Mouse (Mus musculus) kidney, postnatal 10 days (tissue): ENCODE results near the gene Rwdd4a.

Experiments
- DNase-seq: peaks from one replicate; pipeline ENCODE4 v3.0.0; 2021; ENCODE audit warnings: mixed read lengths

Gene Rwdd4a

DNA sequence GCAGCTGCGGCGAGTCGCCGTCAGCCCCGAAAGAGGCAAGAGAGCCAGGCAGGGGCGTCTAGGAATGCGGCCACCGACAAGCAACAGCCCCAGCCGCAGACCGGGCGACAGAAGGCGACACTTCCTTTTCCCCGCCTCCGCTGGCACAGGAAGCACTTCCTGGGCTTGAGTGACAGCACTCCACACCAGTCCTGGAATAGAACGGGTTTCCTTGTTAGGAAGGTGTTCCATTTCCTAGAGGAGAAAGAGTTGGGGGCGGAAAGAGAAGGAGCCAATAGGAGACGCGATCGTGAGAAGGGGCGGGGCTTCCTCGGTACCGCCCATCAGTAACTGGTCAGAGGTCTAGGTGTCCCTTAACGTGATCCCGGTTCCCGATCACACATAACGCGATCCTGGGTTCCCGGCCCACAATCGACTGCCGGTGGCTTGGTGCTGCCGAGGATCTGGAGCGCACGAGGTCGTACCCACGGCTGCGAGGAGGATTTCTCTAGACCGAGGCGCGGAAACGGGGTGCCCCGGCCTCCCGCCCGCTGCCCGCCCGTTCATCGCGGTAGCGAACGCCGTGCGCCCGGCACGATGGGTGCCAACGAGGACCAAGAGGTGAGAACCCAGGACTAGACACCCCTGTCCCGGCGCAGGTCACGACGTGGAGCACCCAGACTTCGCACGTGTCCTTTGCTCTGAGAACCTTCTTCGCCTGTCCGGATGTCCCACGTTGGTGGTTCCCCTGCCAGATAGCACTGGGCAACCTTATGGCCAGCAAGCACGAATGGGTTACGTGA lies at the start of gene Rwdd4a, which contains the start of gene Trappc11:
Gene Rwdd4a, plus strand, starts transcription at position 321 of the 782 bp plus-strand sequence.
Gene Trappc11, minus strand, starts transcription at position 127 of the 782 bp plus-strand sequence.
- DNase-seq = peak; percentile 97

DNA sequence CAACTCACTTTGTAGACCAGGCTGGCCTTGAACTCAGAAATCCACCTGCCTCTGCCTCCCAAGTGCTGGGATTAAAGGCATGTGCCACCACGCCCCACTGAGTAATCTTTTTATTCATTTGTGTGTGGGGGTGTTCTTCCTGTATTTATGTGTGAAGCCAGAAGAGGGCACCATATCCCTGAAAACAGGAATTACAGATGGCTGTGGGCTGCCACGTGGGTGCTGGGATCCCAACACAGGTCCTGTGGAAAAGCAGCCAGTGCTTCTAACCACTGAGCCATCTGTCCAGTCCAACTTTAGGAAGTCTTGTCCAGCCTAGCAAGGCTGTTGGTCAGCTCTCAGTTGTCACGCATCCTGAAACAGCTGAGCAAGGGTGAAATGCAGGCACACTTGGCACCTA lies 46.2 kb upstream of the Rwdd4a start:
- no peak for DNase-seq

DNA sequence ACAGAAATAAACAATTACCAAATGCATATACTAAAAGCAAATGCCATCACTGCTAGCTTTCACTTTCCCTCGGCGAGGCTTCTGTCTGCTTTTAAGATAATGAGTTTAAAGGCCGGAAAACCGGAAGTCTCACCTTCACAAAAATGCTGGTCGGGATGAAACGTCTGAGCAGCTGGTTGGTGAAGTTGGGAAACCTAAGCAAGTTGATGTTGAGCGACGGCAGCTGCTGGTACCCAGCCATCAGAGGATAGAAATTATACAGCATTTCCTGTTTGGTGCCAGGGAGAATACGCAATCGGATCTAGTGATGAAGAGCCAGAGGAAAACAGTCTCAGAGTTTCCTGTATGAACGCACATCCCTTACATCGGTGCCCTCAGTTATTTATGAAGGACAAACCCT lies 40.4 kb upstream of the Rwdd4a start:
- no peak for DNase-seq

DNA sequence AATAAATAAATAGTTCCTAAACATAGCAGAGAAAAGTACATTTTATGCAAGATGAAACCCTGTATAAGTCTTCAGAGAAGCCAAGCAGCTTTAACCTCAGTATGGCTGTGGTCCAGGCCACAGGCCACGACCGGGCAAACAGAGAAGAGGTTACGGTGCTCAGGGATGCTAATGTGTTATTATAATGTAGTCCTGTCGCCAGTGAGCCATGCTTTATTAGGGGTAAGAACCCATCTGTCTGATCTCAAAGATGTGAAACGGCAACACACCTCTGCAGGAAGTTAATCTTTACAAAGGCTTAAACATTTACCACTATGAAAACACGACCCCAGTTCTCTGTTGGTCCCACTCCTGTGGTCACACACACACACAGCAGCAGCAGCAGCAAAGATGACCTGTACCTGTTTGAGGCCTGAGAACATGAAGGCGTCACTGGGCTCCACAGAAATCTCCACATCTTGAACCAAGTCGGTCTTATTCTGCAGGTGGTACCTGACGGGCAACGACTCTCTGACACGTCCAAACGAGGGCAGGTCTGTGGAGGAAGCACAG lies 38.8 kb upstream of the Rwdd4a start:
- no peak for DNase-seq

DNA sequence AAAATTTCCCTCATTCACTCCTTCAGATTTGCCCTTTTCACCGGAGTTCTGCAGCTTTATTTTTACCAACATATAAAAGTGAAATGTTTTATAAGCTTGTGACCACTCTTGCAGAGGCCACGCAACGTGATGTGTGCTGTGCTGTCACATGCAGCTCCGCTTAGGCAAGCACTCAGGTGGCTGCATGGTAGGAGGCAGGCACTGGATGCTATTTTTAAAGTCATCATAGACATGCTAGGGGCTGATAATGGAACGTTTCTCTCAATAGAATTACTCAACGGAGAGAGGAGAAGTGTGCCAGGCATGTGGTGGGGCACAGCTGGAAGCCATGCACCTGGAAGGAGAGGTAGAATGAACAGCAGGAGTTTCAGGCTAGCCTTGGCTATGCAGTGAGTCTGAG lies 38.0 kb upstream of the Rwdd4a start:
- no peak for DNase-seq

DNA sequence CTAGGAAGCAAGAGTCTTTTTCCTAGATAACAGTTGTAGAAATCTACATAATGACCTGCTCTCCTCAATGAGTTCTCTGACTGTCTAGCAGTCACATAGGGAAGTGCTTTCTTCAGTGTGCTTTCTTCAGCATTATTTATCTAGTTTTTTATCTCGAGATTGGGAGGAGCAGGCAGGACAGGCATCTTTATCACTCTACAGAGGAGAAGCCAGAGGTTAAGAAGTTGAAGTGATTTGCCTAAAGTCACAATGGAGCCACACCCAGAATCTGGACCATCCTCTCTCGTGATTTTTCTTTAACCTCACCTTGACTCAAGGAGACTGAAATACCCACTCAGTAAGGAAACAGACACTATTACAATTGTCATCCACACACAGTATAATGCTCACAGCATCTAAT lies 31.5 kb upstream of the Rwdd4a start:
- no peak for DNase-seq

DNA sequence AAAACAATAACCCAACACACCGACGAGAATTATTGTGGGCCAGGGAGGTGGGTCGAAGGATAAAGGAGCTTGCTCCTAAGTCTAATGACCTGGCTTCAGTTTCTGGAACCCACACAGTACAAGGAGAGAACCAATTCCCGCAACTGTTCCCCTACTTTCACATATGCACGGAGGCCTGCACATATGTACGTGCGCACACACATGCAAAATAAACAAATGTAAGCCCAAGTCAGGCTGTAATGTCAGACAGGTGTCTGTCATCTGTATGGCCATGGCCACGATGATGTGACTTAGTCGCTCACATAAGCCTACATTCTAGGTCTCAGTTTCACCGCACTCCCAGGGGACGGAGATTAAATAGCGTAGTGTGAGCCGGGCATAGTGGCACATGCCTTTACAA lies 30.9 kb upstream of the Rwdd4a start:
- DNase-seq = no peak

DNA sequence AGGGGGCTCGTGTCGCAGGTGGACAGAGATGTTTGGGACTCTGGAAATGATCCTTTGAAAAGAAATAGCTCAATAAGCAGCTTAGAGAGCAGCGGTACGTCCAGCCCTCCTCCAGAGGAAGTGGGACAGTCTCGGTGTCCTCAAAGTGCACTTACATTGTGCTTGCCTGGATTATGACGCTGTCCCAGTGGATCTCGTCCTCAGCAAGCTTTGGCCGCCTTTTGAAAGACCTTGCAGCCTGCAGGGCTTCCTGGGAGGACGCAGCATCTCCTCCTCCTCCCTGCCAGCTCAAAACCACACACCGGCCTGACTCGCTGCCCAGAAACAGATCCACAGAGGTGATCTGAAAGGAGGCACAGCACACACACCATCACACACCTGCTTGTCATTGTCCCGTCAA lies 28.0 kb upstream of the Rwdd4a start:
- no peak for DNase-seq

DNA sequence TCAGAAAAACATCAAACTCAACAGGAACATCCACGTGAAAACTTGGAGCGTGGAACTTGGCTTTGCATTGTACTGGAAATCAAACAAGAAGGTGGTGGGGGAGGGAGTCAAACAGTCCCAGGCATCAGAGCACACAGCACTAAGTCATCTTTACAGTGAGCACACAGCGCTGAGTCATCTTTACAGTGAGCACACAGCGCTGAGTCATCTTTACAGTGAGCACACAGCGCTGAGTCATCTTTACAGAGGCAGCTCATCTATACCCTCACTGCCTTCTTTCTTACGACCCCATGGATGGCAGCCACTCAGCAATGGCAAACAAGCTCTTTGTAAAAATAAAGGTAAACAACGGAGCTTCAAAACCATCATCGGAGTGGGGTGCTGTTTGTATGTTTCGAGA lies 22.5 kb upstream of the Rwdd4a start:
- no peak for DNase-seq

DNA sequence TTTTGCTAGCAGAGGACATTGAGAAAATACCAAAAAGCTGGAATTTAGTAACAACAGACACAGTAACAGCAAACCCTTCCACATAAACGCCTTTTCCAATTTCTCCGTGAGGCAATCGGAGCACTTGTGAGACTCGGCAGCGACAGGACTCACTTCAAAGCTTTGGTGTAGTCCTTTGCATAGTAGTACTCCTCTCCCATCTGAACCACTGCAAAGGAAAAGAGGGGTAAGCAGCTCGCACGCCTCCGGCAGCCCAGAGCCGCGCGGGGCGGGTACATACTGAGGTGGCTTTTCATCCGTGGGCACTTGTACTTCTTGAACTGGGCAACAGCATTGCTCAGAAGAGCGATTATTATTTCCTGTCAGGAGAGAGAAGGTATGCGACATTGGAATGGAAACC lies 19.9 kb upstream of the Rwdd4a start:
- no peak for DNase-seq

DNA sequence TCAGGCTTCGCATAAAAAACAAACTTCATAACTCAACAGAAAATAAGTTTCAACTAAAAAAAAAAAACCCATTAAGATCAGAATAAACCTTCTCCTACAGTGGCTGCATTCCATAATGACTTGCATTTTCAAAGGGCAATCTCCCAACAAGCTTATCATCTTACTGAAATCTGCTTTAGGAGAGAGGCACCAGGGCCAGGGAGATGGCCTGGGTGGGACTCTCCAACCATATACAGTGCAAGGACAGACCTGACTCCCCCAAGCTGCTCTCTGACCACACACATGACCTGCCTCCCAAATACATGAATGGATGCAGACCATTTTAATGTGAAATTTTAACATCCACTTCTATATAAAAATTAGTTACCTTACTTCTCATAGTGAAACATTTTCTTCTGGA lies 5.4 kb upstream of the Rwdd4a start:
- no peak for DNase-seq

DNA sequence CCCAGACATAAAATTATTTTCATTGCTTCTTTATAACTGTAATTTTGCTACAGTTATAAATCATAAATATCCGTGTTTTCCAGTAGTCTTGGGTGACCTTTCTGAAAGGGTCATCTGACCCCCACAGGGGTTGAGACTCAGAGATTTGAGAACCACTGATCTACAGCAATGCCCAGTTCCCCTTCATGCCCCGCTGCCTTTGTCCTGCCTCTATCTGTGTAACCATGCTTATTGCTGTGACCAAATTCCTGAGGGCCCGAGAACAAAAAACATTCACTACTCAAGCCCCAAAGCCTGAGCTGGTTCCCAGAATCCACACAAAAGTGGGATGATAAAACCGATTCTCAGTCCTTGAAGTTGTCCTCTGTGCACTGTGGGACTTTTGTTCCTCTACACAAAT lies 4.9 kb downstream of the Rwdd4a start:
- DNase-seq = peak; percentile 18

DNA sequence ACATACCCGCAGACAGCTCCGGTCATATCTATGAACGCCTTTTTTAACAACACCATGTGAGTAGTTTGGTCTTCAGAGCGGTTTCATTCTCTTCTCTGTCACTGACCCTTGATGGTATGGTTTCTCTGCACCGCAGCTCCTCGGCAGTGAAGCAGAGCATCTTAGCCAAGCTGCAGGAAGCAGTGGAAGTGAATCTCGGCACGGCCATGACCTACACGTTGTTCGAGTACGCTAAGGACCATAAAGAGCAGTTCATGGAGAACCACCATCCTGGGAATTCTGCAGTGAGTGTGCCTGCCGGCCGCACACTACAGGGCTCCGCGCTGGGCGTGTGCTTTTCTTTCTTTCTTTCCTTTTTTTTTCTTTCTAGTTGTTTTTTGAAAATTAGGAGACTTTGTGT lies 9.3 kb downstream of the Rwdd4a start:
- DNase-seq = no peak

DNA sequence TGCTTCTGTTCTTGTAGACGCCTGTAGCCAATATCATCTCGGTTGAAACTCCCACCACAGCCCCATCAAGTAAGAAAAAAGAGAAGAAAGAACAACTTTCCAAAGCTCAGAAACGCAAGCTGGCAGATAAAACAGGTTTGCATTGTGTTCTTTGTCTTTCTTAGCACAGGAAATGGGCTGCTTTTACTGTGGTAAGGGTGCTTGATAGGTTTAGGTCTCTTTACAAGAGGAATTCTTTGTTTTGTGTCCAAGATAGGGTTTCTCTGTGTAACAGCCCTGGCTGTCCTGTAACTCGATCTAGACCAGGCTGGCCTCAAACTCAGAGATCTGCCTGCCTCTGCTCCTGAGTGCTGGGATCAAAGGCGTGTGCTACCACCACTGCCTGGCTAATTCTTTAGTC lies 10.6 kb downstream of the Rwdd4a start:
- no peak for DNase-seq

DNA sequence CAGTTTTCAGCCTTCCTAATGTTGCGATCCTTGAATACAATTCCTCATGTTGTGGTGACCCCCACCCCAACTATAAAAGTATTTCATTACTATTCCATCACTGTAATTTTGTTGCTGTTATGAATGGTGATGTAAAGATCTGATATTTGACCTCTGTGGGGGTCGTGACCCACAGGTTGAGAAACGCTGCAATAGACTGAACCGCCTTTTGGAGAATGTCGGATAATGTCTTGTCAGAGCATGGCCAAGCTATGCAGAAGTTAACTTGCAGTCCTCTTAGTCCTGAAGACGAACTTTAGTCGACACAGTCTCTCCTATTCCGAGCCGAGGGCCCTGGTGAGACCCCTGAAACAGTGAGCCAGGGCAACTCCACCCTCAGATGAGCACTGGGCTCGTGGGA lies 13.6 kb downstream of the Rwdd4a start:
- no peak for DNase-seq

DNA sequence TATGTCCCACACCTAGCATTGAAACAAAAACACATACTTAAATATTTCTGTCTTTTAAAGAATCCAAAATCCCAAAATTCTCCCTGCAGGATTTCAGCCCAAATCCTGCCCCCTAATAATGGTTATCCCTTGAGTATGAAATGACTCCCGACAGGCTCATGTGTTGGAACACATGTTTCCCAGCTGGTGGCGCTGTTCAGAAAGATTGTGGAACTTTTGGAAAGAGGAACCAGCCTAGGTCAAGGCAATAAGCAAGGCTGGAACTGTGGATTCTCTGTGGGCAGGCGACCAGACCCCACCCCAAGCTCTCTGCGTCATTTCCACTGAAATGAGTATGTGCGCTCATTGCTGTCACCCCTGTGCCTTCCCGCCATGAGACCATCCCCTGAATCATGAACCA lies 20.1 kb downstream of the Rwdd4a start:
- no peak for DNase-seq

DNA sequence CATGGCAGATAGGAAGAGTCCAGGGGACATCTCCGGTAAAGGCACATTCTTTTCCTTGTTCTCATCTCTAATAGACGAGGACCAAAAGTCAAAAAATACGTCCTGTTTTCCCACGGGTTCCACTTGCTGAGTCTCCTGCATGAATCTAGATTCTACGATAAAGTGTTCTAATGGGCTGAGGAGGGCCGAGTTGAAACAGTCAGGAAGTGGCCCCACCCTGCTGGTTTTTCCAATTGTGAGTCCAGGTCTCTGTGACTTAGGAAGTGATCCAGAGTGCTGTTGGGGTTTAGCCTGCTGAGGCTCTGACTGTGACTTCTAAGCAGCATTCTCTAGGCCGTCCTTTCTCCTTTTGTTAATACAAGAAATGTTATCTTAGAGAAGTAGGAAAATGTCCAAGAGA lies 23.0 kb downstream of the Rwdd4a start:
- DNase-seq = no peak

DNA sequence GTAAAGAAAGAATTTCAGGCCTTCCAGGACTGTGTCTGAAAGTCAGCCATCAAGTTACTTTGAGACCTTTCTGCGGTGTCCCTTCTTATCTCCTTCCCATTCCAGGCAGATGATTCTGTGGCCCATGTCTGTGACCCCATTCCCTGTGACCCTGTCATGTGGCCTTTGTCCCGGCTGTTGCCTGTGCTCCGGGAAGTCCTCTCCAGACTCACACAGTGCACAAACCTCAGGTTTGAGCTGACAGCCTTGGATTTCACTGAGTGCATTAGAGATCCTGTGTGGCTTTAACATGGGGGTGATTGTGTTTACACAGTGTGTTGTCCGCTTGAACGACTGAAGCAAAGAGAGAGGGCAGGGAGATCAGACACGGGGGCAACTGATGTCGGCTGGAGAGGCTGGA lies 24.8 kb downstream of the Rwdd4a start:
- no peak for DNase-seq

DNA sequence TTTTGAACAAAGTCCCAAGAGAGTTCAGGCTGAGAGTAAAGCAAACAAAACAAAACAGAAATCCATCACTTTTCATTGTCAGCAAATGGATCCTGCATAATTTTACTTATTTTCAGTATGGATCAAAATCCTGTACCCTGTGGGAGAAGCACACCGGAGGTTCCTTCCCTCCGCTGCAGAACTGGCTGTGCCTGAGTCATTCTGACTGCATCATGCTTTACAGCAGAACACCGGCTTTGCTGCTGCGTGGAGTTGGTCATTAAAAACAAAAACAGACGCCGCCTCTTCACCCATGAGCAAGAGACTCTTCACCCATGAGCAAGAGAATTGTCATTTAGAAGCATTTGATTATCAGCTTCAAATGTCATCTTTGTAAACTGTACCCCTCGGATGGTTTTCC lies 27.3 kb downstream of the Rwdd4a start:
- DNase-seq = no peak

DNA sequence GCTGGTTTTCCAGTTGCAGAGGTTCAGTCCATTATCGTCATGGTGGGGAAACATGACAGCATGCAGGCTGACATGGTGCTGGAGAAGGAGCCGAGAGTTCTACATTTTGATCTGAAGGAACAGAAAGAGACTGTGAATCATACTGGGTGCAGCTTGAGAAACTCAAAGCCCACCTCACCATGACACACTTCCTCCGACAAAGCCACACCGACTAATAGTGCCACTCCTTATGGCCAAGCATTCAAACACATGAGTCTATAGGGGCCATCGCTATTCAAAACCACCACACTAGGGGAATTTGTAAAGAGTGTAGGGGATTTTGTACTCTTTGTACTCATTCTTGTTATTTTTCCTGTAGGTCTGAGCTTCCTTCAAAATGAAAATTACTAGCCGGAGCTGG lies 33.1 kb downstream of the Rwdd4a start:
- no peak for DNase-seq

DNA sequence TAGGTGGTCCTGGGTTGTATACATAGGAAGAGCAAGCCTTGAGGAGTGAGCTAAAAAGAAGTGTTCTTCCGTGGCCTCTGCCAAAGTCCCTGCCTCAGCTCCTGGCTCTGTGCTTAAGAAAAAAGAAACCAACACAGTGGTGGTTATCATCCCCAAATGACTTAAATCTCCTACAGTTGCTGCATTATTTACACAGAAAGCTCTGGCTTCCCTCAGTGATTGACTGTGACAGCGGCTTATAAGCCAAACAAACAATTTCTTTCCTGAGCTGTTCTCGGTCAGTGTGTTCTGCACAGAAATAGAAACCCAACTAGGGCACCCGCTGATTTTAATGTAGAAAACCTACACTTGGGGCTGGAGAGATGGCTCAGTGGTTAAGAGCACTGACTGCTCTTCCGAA lies 34.6 kb downstream of the Rwdd4a start:
- no peak for DNase-seq

DNA sequence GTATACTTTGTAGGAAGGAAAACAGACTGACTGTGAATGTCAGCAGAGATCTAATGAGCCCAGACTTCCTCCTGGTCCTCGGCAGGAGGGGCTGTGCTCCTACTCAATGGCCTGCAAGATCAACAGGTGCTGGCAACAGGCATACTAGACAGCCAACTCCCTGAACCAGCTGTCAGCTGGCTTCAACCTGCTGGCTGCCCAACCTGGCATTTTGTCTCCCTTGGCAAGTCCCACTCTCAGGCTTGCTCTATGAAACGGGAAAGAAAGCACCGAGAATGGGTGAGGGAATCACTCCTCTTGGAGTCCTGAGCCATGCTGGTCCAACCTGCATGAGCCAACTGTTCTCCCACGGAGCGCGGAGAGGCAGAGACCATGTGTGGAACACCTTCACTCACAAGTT lies 36.7 kb downstream of the Rwdd4a start:
- DNase-seq = no peak

DNA sequence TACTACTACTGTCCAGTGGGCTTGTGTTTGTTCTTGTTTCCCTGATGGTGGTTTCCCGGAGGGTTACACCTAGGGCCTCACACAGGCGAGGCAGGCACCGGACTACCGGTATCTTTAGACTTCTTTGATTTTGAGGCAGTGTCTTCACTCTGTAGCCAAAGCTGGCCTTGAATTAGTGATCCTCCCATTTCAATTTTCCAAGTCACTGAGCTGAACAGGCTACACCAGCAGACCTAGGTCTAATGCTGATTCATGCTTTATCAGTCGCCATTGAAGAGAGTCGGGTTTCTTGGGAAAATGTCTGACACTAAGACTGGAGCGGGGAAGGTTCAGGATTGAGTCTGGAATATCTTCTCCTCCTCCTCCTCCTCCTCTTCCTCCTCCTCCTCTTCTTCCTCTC lies 40.0 kb downstream of the Rwdd4a start:
- DNase-seq = no peak

DNA sequence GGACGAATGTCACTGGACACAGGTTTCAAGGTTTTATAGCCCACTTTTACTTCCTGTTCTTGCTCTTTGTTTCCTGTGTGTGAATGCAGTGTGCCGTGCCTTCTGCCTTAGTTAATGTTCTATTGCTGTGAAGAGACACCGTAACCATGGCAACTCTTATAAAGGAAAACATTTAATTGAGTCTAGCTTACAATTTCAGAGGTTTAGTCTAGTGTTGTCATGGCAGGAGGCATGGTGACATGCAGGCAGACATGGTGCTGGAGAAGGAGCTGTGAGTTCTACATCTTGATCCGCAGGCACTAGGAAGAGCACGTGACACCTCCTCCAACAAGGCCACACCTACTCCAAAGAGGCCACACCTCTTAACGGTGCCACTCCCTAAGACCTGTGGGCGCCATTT lies 48.0 kb downstream of the Rwdd4a start:
- DNase-seq = no peak

DNA sequence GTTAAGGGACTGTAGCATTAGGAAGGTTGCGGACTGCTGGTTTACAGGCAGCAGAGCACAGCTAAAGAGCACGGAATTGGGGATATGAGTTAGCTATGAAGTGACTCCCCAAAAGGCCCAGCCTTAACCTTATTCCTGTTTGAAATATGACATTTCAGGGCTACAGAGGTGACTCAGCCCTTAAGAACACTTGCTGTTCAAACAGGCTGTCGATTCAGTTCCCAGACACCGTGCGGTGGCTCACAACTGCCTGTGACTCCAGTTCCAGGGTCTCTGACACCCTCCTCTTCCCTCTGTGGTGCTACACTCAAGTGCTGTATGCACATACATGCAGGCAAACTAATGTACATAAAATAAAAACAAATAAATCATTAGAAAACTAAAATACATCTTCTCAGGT lies 55.2 kb downstream of the Rwdd4a start:
- DNase-seq = no peak
